Comparison of ENCODE assay signal across 1 mouse cellular context in the genomic region with DNA sequence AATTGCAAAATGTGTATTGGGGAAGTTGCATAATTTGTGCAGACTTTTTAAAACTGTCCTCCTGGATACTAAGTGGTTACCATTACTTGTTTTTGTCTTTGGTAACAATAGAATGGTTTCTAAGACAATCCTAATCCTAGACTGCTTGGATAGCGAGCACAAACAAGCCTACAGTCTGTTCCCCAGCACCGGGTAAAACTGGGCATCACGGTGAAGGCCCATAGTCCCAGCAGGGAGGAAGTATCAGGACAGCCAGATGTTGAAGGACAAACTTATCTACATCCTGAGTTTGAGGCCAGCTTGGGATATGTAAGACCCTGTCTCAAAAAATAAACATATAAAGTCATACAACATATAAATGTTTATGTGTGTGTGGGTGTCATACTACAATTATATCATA.
A peak's percentile ranks its signal among the peaks of the same experiment; 100 is the strongest.
TF ChIP-seq lines count a peak whose summit lies in the region.

No protein-coding gene starts in this region.

TF ChIP-seq in MEL, 35 proteins besides CTCF, POLR2A, EP300 and RAD21:
- TF ChIP-seq TAL1 (IDR thresholded peaks at IDR 0.05; ENCODE audit: low read length) = peak; percentile 78
- TF ChIP-seq GATA1 (IDR thresholded peaks at IDR 0.05; ENCODE audit: low read depth, low read length) = peak; percentile 72
- TF ChIP-seq TCF12 (IDR thresholded peaks at IDR 0.05; ENCODE audit: low read depth, low read length) = 0 out of 2 replicates have a peak, but pooled peaks have one; percentile 22
- TF ChIP-seq ETS1 (IDR thresholded peaks at IDR 0.05; ENCODE audit: low read depth, low read length) = peak; percentile 13; the same call in 1 of the 2 replicates
- no peak for TF ChIP-seq RCOR1 (IDR thresholded peaks at IDR 0.05; ENCODE audit: low read depth, low read length)
- no peak for TF ChIP-seq HCFC1 (IDR thresholded peaks at IDR 0.05; ENCODE audit: low read depth, low read length)
- TF ChIP-seq MAZ (IDR thresholded peaks at IDR 0.05; ENCODE audit: low read depth, low read length) = no peak
